Mouse (Mus musculus) CD4-positive, CD25-positive, alpha-beta regulatory T cell, adult 4 months (primary cell): ENCODE measurements at regions not wholly inside any gene's neighbourhood (a gene's known extent, or its start where the extent isn't known, plus 50 kb on each side); places are given as distances from the start of the nearest gene placed in this dataset.

Experiments used
- ATAC-seq: one replicate; pipeline ENCODE4 v1.8.0; 2017

DNA sequence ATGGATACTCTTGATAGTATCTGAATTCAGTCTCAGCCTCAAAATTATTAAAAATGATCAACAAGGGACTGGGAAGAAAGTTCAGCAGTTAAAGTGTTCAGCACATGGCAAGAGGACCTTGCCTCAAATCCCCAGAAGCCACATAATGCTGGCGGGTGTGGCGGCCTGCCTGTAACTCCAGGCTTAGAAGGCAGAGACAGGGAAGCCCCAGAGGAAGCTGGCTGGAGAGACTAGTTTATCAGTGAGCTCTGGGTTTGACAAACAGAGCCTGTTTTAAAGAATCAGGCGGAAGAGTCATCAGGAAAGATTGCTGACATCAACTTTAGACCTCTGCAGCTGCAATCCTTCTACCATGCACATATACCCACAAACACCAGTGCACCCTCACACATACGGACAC lies 52.1 kb upstream of the Fyn start:
- no peak for ATAC-seq

DNA sequence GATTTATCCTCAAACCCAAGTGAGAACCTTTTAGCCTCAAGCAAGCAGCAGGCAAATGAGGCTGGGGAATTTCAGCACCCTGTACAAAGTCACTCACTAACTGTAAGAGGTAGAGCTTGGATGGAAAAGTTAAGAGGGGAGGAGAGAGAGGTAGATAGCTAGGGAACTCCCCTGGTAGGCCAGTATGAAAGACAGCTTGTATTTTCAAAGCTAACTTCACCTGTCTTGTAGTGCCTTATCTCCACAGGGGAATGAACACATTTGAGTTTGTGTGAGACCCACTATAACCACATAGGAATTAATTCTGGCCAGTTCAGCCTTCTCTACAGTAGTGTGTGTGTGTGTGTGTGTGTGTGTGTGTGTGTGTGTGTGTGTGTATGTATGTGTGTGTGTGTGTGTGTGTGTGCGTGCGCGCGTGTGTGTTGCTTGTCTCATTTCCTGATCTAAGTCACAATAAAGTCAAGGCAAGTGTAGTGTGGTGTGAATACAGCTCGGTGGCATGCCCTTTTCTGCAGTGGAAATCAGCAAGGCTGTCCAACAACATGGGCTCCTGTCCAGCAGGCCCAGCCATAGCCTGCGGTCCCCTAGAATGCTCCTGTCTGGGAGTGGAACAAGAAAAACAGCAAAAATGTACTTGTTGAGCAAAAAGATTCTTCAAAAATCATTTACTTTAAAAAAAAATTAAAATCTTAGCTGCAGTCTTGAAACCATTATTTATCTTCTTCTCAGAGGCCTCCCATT lies 53.1 kb upstream of the Fyn start:
- ATAC-seq: peak; percentile 80

DNA sequence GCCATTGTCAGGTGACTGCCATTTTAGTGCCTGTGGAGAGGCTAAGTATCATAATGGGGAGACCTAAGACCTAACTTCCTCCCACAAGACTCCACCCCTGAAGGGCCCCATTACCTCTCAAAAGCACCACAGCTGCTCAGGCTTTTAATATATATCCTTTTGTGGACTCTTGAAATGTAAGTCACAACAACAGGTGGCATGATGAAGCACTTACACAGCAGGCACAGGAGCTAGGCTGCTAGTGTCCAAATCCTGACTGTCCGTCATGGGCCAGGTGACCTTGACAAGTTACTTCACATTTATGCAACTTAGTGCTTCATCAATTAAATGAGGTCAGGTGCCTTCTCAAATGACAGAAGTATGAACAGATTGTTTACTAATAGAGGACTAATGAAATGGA lies 57.2 kb upstream of the Fyn start:
- ATAC-seq: peak; percentile 45

DNA sequence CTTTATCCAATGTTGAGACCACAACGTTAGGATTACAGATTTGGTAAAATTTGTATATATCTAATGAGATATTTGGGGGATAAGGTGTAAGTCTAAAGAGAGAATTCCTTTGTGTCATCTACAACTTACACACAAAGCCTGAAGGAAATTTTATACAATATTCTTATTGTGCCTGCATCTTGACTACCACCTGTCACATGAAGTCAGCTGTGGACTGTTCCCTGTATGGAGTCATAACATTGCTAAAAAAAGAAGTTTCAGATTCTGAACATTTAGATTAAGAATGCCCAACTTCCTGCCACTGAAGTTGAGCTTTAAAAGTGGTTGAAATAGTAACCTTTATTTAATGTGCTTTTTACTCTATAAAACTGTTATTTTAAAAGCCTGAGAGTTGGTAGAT lies 60.1 kb upstream of the Fyn start:
- no peak for ATAC-seq

DNA sequence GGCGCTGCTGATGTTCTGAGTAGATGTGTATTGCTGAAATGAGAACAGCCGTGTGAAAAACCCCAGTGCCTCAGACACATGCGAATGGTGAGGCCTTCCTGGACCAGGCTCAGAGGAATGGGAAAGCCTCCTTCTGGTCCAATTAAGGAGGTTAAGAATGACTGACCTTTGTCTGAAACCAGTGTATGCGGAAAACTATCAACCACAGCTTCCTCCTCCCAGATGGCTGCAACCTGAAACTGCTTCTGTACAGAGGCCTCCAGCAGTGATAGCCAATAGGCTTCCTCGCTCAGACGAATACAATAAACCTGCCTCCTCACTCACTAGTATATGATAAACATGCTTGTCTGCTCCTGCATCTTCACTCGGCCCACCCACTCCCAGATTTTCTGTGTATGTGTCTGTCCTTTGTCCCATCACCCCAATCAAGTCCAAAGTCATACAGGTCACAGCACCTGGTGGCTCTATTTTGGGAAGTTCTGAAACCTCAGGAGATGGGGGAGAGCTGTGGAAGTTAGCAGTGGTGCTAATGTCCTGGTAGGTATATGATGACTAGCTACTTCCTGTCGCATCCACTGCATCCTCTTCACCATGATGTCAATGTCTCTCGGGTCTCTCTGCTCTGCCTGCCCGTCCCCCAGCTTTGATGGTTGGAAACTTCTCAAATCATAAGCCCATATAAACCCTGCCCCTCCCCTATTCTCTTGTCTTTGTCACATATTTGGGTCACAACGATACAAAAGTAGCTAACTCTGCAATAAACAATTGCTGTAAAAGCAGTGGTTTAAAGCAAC lies 75.8 kb upstream of the Fyn start:
- ATAC-seq: peak; percentile 85

DNA sequence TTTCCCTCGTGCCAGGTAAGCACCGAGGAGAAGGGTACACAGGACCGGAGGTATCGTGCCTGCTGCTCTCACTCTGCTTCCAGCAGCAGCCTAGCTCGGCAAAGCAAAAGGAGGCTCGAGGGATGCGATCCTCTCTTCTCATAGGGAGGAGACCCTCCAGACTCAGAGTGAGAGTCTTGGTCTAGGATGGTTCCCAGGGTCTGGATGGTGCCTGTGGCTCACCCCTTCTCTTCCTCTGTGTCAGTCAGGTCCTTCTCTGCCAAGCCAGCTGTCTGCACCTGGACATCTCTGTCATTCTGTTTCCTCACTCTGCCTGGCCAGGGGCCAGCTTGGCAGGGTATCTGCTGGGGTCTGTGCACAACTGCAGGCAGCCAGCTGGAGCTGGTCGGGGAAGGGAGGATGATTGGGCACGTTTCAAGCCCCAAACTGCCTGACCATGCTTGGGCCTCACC lies 76.9 kb upstream of the Fyn start:
- no peak for ATAC-seq

DNA sequence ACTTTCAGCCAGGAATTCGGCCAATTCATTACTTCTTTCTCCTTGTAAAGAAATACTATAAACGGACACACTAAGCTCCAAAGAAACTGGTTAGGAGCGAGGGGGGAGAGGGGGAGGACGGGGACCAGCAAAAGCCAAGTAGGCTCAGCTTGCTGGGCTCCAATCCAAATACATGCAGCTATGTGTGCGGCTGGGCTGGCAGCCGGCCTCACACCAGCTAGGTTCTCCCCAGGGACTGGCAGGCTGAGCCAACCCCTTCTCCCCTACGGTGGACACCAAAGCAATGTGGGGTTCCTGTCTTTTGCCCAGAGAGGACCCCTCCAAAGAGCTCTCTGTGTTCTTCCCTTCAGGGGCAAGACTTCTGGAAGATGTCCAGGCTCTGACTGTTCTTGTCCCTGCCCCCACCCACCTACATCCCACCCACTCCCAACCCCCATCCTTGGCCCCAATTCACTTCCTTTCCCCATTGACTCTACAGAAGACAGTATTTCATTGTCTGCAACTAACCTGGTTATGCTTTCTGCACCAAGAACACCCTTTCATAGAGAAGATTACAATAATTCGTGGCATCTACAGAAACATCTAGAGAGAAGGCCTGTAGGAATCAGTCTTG lies 77.4 kb upstream of the Fyn start:
- no peak for ATAC-seq

DNA sequence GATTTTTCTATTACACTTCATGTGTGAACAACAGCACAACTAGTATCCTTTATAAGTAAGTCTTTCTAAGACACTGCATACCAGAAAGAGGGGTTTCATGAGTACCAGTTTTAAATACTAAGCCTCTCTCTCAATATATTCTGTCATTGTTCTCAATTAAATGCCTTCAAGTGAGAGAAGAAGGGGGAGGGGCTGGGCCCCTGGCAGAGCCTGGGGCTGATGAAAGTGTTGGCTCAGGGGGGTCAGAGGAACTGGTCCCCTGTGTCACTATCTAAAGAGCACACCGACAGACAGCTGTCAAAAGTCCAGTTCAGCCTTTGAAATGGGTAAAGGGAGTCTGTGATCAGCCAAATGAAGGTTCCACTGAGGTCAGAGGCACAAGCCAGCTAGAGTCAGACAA lies 78.4 kb upstream of the Fyn start:
- ATAC-seq: no peak

DNA sequence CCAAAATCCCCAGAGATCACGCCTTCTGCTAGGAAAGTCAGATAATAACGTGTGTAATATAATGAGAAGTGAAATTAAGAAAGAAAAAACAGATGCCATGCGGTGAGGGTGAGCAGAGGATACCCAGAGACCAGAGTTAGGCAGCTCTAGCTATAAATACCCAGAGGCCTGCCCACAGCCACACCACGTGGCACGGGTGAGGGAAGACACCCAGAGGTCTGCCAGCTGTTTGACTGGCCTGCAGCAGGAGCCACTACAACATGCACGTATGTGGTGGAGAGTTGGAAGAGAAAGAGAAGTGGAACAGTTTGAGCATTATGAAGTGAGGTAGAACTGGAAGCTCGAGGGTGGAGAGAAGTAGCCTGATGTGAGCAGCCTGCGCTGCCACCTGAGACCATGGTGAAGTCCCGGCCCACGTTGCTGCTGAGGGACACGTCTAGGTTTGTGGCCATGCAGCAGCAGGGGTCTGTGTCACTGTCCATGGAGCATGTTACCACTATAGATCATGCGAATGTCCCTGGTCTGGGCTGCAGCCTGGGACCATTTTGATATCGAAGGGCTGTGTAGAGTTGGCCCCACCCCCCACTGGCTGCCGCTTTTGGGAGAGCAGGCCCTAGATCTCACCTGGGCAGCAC lies 88.2 kb upstream of the Fyn start:
- ATAC-seq: no peak

DNA sequence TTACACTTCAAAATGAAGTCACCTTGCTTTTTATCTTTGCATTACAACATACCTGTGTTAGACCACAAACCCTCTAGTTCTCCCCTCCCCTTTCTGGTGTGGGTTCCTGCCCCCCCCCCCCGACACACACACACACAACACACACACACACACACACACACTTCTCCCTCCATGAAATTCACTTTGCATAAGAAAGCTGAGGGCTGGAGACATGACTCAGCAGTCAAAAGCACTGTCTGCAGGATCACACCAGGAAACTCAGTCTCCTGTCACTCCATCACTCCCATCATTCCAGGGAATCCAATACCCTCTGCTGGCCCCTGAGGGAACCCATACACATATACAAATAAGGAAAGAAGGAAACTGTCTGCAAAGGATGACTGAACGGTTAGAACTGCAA lies 94.5 kb upstream of the Fyn start:
- no peak for ATAC-seq

DNA sequence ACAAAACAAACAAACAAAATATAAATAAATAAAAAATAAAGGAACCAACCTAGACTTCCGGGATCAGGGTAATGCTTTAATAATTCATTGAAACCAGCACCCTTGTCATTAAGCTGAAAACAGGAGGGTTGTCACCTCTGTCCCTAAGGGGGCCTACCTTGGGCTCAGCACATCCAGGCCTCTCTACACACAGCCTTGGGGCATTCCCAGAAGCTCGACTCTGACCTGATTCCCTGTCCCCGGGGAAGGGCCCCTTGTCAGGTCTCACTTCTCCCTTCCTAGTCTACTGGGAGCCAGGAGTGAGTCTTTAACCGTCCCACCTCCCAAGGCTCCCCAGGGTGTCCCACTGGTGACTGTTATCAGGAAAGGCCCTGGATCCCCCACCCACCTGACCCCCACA lies 95.2 kb upstream of the Fyn start:
- no peak for ATAC-seq

DNA sequence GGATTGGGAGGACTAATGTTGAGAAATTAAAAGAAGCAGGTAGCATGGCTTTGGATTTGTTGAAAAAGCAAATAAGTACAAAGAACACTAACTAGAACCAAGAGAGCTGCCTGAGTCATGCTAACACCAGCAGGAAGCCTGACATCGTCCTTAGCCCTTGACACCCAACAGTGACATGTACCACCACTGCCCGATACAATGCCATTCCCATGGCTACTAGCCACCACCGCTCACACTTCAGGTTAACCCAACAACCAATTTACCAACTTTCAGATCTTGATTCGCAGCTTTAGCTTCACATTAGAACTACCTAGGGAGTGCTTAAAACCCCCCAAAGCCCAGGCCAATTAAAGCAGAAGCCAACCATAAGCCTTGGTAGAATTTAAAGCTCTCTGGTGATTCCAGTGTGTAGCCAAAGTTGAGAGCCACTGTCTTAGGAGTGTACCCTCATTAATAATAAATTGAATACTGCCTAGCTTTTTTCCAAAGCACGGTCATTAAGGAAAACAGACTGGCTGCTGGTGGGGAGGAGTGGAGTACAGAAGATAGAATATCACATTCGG lies 96.2 kb upstream of the Fyn start:
- ATAC-seq: no peak

DNA sequence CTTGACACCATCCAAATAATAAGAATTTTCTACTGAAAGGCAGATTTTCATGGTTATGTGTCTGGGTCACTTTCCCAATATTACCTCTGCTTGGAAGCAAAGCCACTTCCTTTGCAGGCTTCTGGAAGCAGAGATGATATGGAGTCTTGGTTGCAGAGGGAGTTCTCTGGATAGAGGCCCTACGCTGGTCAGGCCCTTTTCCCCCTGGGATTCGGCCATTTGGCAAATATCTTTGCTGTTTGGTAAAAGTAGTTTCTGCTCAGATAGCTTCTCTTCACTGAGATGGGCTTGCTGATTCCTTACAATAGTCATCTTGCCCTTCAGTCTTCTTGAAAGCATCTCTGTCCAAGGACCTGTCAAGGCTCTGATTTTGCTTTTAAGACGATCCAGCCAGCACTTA lies 98.2 kb upstream of the Fyn start:
- ATAC-seq: no peak

DNA sequence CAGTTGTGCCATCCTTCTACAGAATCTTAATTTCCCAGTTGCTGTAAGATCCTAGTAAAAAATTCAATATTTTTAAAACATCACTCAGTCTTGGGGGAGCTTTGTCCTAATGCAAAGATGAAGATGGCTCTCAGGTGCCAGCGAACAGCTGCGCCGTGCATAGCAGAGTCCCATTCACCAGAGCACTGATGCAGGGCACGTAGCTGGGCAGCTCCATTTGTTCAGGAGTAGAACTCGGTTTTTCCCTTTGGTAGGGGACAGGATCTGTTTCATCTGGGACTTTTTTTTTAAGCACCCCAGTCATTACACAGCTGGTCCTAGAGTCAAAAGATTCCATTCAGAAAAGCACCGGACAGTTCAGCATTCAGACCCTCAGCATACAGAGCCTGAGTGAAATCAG lies 101.4 kb upstream of the Fyn start:
- ATAC-seq: no peak

DNA sequence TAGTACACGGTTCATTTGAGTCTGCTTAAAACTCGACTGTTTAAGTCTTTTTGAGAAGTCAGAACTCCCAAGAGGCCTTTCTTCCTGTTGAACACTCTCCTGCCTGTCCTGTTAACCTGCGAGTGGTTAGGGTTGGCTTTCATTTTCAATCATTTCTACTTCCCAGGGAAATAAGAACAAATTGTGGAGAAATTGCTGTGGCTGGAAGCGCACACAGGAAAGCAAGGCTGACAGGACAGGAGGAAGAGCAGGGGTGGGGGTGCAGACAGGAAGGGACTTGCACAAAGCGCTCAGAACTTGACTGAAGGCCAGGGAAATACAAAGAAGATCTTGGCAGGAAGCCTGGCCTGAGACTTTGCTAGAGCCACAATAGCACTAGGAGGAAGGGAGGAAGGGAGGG lies 102.2 kb upstream of the Fyn start:
- peak; percentile 88 for ATAC-seq

DNA sequence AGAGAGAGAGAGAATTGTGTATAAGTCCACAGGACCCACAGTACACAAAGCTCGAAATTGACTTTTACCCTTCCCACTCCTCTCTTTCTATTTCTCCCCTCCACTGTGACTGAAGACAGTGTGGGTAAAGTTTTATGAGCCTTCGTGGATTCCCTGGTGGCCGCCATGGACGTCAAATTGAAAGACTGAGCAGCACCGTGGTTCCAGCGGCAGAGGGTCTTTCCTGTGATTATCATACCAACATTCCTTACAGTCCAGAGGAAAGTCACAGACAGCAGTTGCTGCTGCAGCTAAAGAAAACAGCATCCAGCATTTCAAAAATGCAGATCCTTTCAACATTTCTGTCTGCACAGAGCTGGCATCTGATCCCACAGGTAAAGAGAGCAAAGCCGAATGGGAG lies 98.9 kb upstream of the Ccn6 start:
- no peak for ATAC-seq

DNA sequence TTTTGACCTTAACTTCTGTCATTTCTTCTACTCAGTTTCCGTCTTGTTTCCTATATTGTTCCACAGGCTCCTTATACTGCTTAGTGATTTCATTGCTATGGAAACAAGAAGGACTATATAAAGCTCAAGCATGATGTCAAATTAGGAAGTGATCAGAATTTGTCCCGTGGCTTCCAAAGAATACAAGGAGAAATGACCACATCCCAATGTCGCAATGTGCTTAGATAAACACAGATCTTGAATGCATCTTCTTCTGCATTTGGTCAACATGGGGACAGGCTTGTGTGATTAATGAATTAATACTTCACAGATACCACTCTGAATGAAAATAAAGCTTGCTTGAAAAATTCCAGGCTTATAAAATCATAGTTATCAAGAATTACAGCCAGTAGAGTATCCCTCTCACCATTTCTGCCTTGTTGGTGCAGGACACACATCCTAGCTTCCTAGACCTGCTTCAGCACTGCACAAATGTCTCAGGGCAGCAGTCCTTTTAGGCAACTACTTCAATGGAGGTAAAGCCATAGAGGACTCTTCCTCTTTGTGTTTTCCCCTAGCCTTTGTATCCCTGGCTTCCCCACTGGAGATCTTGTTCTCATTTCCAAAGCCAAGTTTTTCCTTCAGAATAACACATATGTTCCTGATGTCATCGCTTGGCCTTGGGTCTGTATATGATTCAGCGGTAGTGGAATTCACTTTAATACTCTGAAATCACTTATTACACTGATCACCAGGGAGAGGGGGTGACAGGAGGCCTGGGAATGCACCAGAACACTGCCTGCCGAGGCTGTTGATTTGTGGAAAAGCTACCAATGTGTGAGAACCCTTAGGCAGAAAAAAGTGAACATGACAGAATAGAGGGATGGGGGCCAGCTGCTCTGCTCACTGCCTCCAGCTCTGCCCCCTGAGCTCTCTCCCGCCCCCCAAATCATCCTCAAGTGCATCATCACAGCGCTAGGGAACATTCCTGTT lies 97.9 kb upstream of the Ccn6 start:
- no peak for ATAC-seq

DNA sequence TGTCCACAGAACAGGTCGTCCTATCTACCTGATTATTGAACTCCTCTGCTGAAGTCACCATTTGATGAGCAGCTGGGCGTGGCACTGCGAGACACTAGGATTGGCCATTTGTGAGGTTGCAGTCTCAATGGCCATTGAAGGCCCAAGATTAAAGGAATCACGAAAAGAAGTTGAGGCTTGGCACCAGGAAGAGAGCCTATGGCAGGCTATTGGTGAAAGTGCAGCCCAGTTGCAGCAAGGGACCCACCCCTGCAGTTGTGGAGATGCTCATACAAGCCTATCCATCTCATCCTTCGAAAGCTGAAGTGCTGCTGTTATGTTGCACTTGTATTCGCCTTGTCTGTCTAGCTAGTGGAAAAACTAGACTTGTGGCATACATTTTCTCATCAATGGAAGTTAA lies 96.5 kb upstream of the Ccn6 start:
- no peak for ATAC-seq

DNA sequence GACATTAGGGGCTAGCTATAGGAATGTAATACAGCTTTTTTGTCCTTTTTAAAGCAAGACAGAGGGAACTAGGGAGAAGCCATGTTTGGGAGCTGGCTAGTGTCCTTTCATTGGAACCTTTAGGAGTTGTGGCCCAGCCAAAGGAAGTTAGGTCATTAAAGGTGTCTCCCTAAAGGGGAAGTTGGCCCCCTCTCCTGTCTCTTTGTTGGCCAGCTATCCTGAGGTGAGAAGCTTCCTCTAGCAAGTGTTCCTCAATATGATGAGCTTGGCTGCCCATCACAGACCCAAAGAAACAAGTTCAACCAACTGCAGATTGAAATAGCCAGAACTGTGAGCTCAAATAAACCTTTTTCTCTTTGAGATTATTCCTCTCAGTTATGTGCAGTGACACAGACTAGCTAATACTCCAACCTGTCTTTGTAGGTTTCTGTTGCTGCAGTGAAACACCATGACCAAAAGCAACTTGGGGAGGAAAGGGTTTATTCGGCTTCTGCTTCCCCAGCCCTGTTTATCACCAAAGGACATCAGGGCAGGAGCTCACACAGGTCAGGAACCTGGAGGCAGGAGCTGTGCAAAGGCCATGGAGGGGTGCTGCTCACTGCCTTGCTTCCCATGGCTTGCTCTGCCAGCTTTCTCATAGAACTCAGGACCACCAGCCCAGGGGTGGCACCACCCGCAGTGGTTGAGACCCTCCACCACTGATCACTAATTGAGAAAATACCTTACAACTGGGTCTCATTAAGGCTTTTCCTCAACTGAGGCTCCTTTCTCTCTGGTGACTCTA lies 94.0 kb upstream of the Ccn6 start:
- ATAC-seq: no peak

DNA sequence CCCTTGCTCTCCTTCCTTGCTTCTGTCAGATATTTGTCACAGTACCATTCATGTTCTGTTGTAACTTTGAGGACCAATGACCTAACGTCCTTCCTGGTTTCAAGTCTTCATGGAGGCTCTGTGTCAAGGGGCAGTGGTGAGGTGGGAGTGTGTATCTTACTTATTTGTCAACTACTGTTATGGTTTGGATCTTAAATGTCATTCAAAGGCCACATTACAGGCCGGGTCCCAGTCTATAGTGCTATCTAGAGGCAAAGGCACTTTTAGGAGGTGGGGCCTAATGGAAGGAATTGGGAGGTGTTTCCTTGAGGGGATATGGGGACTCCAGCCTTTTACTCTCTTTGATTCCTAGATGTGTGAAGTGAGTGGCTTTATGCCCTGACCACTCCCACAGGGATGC lies 91.0 kb upstream of the Ccn6 start:
- no peak for ATAC-seq

DNA sequence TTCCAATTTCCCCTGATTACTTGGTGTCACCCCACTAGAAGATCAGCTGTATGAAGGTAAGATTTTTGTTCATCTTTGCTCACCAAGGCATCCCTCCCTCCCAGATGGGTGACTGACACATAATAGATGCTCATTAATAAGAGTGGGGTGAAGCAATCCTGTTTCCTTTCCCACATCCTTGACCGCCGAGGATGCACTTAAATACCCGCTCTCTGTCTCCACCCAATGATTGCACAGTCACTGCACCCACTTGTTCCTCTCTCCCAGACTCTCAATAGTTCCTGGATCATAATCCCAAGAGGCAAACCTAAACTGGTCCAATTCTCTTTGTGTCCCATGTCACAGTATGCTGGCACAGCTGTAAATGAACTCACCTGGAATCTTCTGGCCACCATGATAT lies 86.4 kb upstream of the Ccn6 start:
- no peak for ATAC-seq
